Mouse (Mus musculus) kidney, embryonic 15.5 days (tissue): ENCODE data around the gene Lysmd1. TPM values are rescaled to one million over a fixed set of nuclear protein-coding genes. Genes with fewer than 3 reads are reported as not detected.

Experiments
- ATAC-seq: fragments of 200-750 bp; cut with Nextera tagmentation; replicated peaks from 2 replicates; pipeline ENCODE4 v1.8.0; 2017; ENCODE audit warnings: moderate TSS enrichment; ENCODE audit not compliant: low FRiP score
- H3K27ac ChIP-seq: fragments of 300-500 bp; sonication (generic); 2 replicates; pipeline ENCODE4 v1.5.1; 2015; ENCODE audit warnings: mild to moderate bottlenecking, inconsistent platforms
- H3K27me3 ChIP-seq: fragments of 300-500 bp; sonication (generic); 2 replicates; pipeline ENCODE4 v1.6.1; 2015; ENCODE audit warnings: inconsistent platforms
- H3K36me3 ChIP-seq: fragments of 300-500 bp; sonication (generic); 2 replicates; pipeline ENCODE4 v1.6.1; 2015; ENCODE audit warnings: inconsistent platforms
- H3K4me1 ChIP-seq: fragments of 300-500 bp; sonication (generic); 2 replicates; pipeline ENCODE4 v1.6.1; 2015; ENCODE audit warnings: inconsistent platforms
- H3K4me2 ChIP-seq: fragments of 300-500 bp; sonication (generic); 2 replicates; pipeline ENCODE4 v1.6.1; 2015; ENCODE audit warnings: moderate library complexity, mild to moderate bottlenecking, inconsistent platforms
- H3K4me3 ChIP-seq: fragments of 300-500 bp; sonication (generic); replicated peaks from 2 replicates; pipeline ENCODE4 v1.5.1; 2015; ENCODE audit warnings: mild to moderate bottlenecking, inconsistent platforms
- H3K9ac ChIP-seq: fragments of 300-500 bp; sonication (generic); 2 replicates; pipeline ENCODE4 v1.6.1; 2015; ENCODE audit warnings: mild to moderate bottlenecking, inconsistent platforms
- H3K9me3 ChIP-seq: fragments of 300-500 bp; sonication (generic); replicated peaks from 2 replicates; pipeline ENCODE4 v1.6.1; 2016; ENCODE audit warnings: inconsistent platforms
- WGBS: fragments of 180-500 bp; shearing (Covaris S2); methylation state at CpG from one replicate; pipeline ENCODE4 v1.1.7; 2015; ENCODE audit warnings: mixed read lengths; 5-methylcytosine and 5-hydroxymethylcytosine counted together
- polyA plus RNA-seq: library from polyadenylated mRNA; unstranded; fragments of >200 nt; fragmentation: Nextera tagmentation; extraction: Ambion mirVana; gene quantifications from 2 replicates; pipeline ENCODE4 v1.2.1, GENCODE M21; 2015

Gene Lysmd1
- polyA plus RNA-seq, 1 experiment from 2014 or later, result 15.5 TPM

DNA sequence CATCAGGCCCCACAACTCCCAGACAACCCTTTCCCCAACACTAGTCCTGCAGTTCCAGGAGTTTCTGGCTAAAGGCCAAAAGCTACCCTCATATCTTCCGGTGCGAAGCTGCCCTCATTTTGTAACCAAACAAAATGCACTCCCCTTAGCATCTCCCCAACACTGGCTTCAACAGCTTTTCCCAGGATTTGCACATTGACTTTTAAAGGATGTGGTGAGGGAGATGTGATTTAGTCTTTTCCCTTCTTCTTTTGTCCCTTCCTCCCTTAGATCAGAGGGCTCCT is 28.4 kb downstream of the Lysmd1 start:
- H3K27me3 ChIP-seq, result peaks cover 2% of the 10 kb centered on the region; the same call in 1 of the 2 replicates
- no peaks in the 10 kb centered on the region for H3K9me3 ChIP-seq
- H3K4me2 ChIP-seq, result peak overlapping the region; percentile 85
- H3K27ac ChIP-seq, result no peak overlapping the region
- ATAC-seq, result no peak
- peaks cover 17% of the 10 kb centered on the region for H3K36me3 ChIP-seq
- peaks cover 35% of the 10 kb centered on the region for H3K4me1 ChIP-seq
- 50% methylated on average over 2 of the region's 2 CpGs for WGBS
- H3K4me3 ChIP-seq, result no peak overlapping the region; the same call in 1 of the 2 replicates
- H3K9ac ChIP-seq, result no peak overlapping the region

DNA sequence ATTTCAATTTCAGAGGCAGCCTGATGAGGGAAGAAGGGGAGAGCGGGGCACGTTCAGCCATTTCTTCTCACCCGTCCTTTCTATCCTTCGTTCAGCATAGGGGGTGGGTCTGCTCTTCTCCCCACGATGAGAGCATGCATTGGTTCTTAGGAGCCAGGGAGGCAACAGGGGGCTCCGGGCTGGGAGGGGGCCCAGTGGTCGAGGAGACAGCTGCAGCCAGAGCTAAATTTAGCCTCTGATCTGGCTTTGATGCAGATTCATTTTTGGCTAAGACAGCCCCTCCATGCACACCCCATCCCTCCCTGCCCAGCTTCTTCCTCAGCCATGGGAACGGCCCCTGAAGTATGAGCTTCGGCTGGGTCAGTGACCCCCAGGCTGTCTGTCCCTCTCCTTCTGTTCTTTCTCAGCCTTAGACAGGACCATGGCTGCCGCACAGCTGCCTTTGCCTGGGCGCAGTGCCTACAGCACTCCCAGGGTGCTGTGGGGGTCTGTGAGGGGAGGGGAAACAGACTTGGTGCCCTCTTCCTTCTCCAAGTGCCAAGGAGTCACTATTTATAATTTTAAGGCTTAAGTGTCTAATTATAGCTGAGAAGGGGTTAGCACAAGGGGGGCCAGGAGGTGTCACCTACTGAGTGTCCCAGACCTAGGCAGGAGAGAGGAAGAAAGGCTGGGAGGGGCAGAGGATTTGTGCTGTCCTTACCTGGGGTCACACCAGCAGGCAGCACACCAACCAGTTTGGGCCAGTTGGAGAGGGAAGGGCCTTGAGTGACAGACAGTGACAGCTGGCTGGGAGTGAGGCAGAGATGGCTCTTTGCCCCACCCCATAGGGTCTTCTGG is 29.7 kb downstream of the Lysmd1 start:
- H3K9ac ChIP-seq, result no peak overlapping the region
- ATAC-seq, result no peak
- H3K4me2 ChIP-seq, result no peak overlapping the region
- no peak overlapping the region for H3K4me3 ChIP-seq
- H3K9me3 ChIP-seq, result no peaks in the 10 kb centered on the region
- H3K4me1 ChIP-seq, result peaks cover 35% of the 10 kb centered on the region
- peaks cover 2% of the 10 kb centered on the region; the same call in 1 of the 2 replicates for H3K27me3 ChIP-seq
- no peak overlapping the region for H3K27ac ChIP-seq
- WGBS, result 62% methylated on average over 11 of the region's 11 CpGs
- H3K36me3 ChIP-seq, result peaks cover 29% of the 10 kb centered on the region

DNA sequence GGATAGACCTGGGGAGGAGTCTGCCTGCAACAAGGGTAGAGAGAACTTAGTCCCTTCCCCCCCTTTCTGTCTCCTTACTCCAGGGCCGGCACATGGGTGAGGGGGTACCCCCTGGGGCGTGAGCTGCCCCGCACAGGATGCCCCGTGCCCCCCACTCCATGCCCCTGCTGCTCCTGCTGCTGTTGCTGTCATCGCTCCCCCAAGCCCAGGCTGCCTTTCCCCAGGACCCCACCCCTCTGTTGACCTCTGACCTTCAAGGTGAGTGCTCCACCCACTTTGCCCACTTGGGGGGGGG is 30.3 kb downstream of the Lysmd1 start:
- Histone ChIP-seq H3K9me3 (no peaks in the 10 kb centered on the region), H3K4me2 (no peak overlapping the region), H3K9ac (no peak overlapping the region), H3K27ac (no peak overlapping the region), H3K27me3 (no peaks in the 10 kb centered on the region; the same call in 1 of the 2 replicates), H3K36me3 (peaks cover 35% of the 10 kb centered on the region), H3K4me3 (no peak overlapping the region), H3K4me1 (peaks cover 35% of the 10 kb centered on the region)
- WGBS, result 90% methylated on average over 5 of the region's 5 CpGs
- no peak for ATAC-seq

DNA sequence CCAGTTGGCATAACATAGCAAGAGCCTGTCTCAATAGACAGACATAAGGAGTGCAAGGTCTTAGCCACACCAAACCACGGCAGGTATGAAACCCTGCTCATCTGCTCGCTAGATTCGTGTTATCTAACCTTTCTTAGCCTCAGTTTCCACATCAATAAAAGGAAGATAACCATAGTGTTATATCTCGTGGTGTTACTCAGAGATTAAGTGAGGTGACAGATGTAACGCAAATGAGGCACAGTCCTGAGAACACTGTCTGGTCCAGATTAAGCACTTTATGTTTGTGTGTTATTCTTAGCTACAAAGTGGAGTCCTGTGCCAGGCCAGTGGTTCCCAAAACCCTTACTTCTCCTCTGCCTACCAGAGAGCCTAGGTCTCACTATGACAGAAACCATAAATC is 31.0 kb downstream of the Lysmd1 start:
- H3K36me3 ChIP-seq, result peaks cover 40% of the 10 kb centered on the region
- ATAC-seq, result no peak
- no peak overlapping the region for H3K4me2 ChIP-seq
- no peak overlapping the region for H3K4me3 ChIP-seq
- peaks cover 29% of the 10 kb centered on the region for H3K4me1 ChIP-seq
- H3K9ac ChIP-seq, result no peak overlapping the region
- peaks cover under 1% of the 10 kb centered on the region; the same call in 1 of the 2 replicates for H3K27me3 ChIP-seq
- no peaks in the 10 kb centered on the region for H3K9me3 ChIP-seq
- WGBS, result 82% methylated on average over 5 of the region's 5 CpGs
- no peak overlapping the region for H3K27ac ChIP-seq

DNA sequence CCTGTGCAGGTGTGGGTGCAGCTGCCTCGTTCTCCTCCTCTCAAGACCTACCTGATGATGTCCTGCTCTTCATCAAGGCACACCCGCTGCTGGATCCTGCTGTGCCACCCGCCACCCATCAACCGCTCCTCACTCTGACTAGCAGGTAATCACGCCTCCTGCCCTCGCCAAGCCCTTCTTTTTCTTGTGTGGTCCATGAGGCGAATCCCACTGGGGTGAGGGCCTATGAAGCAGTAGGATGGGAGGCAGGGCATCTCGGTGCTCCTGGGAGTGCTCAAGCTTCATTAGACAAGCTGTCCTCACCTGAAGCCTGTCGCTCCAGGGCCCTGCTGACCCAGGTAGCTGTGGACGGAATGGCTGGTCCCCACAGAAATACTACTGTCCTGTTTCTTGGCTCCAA is 36.1 kb downstream of the Lysmd1 start:
- Histone ChIP-seq H3K27ac (no peak overlapping the region), H3K27me3 (peaks cover 43% of the 10 kb centered on the region), H3K9me3 (no peaks in the 10 kb centered on the region), H3K9ac (no peak overlapping the region), H3K4me3 (no peak overlapping the region), H3K36me3 (peaks cover 61% of the 10 kb centered on the region), H3K4me1 (peaks cover 20% of the 10 kb centered on the region), H3K4me2 (no peak overlapping the region)
- 89% methylated on average over 10 of the region's 10 CpGs for WGBS
- ATAC-seq, result no peak

DNA sequence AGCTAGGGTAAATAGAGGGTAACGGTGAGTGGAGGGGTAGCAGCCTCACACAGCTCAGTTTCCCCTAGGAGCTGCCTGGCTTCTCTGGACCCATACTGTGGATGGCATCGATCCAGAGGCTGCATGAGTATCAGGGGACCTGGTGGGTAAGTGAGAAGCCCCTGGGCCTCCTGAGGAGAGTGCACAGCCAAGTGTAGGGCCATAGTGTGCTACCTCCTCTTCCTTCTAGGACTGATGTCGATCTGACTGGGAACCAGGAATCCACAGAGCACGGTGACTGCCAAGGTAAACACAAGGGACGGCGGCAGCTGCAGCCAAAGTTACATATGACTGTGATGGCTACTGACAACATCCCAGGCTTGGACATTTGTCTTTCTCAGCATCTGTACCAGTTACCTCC is 37.2 kb downstream of the Lysmd1 start:
- peaks cover 43% of the 10 kb centered on the region for H3K27me3 ChIP-seq
- peaks cover 54% of the 10 kb centered on the region for H3K36me3 ChIP-seq
- H3K27ac ChIP-seq, result no peak overlapping the region
- no peak overlapping the region for H3K4me2 ChIP-seq
- no peak overlapping the region for H3K4me3 ChIP-seq
- H3K9ac ChIP-seq, result no peak overlapping the region
- H3K9me3 ChIP-seq, result no peaks in the 10 kb centered on the region
- H3K4me1 ChIP-seq, result peaks cover 20% of the 10 kb centered on the region
- no peak for ATAC-seq
- 74% methylated on average over 6 of the region's 6 CpGs for WGBS

DNA sequence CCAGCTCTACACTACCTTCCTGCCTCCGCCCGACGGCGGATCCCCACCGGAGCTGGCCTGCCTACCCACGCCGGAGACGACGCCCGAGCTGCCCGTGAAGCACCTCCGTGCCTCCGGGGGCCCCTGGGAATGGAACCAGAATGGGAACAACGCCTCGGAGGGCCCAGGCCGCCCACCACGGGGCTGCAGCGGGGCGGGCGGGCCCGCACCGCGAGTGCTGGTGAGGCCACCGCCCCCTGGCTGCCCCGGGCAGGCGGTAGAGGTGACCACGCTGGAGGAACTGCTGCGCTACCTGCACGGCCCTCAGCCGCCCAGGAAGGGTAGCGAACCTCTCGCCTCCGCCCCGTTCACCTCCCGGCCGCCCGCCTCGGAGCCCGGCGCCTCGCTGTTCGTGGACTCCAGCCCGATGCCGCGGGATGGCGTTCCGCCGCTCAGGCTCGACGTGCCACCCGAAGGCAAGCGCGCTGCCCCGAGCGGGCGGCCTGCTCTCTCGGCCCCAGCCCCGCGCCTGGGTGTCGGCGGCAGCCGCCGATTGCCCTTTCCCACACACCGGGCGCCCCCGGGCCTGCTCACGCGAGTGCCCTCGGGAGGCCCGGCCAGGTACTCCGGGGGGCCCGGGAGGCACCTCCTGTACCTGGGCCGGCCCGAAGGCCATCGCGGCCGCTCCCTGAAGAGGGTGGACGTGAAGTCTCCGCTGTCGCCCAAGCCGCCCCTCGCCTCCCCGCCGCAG is 38.8 kb downstream of the Lysmd1 start:
- H3K36me3 ChIP-seq, result peaks cover 41% of the 10 kb centered on the region
- 23% methylated on average over 82 of the region's 84 CpGs for WGBS
- H3K27me3 ChIP-seq, result peaks cover 43% of the 10 kb centered on the region
- peak overlapping the region; percentile 80 for H3K4me2 ChIP-seq
- peaks cover 20% of the 10 kb centered on the region for H3K4me1 ChIP-seq
- ATAC-seq, result peak; percentile 37
- H3K27ac ChIP-seq, result no peak overlapping the region
- peak overlapping the region; percentile 42 for H3K4me3 ChIP-seq
- H3K9ac ChIP-seq, result 0 out of 2 replicates have a peak overlapping the region, but pooled peaks have one; percentile 12
- H3K9me3 ChIP-seq, result no peaks in the 10 kb centered on the region

DNA sequence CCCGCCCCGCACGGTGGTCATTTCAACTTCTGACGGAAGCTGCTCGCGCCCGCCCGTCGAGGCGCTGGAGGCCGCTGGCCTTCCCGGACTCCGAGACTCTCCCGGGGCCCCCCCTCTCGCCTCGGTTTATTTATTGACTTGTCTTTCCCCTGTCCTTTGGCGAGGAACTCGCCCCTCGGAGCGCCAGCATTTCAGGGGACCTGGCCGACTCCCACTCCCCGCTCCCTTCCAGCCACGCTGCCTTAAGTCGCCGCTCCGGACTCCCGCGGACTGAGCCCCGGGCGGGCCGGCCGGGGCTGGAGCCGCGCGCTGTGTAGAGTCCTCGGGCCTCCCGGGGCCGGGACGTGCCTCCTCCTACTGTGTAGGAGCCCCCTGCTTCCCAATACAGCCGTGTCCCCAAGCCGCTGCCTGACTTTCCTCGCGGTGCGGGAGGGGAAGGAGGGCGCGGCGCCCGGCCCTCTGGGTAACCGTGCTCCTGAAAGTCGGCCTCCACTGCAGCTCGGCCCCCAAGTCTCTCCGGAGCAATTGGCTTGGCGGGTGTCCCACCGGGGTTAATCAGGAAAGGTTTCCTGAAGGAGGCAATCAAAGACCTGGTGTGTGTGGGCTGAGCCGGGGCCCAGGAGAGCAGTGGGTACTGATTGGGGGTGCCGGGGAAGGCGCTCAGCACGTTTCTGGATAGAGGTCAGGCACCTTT is 39.5 kb downstream of the Lysmd1 start:
- peaks cover 20% of the 10 kb centered on the region for H3K4me1 ChIP-seq
- H3K27ac ChIP-seq, result no peak overlapping the region
- H3K9me3 ChIP-seq, result no peaks in the 10 kb centered on the region
- peaks cover 43% of the 10 kb centered on the region for H3K27me3 ChIP-seq
- peak overlapping the region; percentile 42 for H3K4me3 ChIP-seq
- peak; percentile 68 for ATAC-seq
- 6% methylated on average over 58 of the region's 58 CpGs for WGBS
- peak overlapping the region; percentile 56 for H3K9ac ChIP-seq
- peak overlapping the region; percentile 80 for H3K4me2 ChIP-seq
- H3K36me3 ChIP-seq, result peaks cover 34% of the 10 kb centered on the region

DNA sequence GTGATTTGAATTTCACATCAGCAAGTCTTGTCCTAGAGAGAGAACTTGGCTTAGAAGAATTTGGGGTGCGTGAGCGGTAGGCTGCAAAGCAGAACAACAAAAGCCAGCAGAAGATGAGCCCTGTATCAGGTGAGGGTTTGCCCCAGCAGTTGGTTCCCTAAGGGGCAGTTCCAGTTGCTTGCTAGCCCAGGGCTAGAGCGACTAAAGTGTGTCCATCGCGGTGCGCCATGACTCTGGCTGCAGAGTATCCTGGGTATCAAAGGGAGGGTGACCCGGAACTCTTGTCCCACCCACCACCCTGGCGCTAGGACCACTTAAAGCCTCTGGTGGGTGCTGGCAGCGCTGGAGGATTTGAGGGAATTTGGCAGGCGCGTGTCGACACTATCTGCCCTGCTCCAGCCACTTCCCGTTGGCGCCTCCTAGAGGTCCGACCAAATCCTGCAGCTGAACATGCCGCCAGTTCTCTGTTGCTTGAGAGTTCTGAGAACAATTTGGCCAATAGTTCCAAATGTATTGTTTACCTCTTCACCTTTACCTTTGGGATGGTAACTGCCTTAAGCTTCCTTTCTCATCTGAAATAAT is 40.2 kb downstream of the Lysmd1 start:
- peak; percentile 34; the same call in 1 of the 2 replicates for ATAC-seq

DNA sequence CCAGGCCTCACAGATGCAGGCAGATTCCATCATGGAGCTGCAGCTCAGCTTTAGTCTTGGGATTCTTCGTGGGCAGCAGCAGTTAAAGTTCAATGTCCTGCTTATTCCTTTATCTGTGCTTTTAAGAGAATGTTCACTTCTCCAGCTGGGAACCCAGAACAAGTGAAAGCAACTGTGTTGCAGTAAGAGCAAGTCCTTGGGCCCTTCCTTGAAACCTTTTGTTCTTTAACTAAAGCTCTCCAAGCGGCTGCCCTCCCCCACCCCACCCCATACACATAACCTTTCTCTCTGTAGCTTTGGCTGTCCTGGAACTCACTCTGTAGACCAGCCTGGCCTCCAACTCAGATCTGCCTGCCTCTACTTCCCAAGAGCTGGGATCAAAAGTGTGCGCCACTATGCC is 42.6 kb downstream of the Lysmd1 start:
- Histone ChIP-seq H3K9me3 (no peaks in the 10 kb centered on the region), H3K4me1 (peaks cover 20% of the 10 kb centered on the region), H3K36me3 (peaks cover 4% of the 10 kb centered on the region; the same call in 1 of the 2 replicates), H3K4me2 (no peak overlapping the region), H3K9ac (no peak overlapping the region), H3K27ac (no peak overlapping the region), H3K4me3 (no peak overlapping the region), H3K27me3 (peaks cover 26% of the 10 kb centered on the region)
- 82% methylated on average over 3 of the region's 3 CpGs for WGBS
- ATAC-seq, result no peak

More for the DNA sequence above, 40.2 kb downstream of the Lysmd1 start:
- Histone ChIP-seq H3K36me3 (peaks cover 27% of the 10 kb centered on the region), H3K27me3 (peaks cover 43% of the 10 kb centered on the region), H3K27ac (no peak overlapping the region), H3K4me3 (peak overlapping the region; percentile 42), H3K9ac (0 out of 2 replicates have a peak overlapping the region, but pooled peaks have one; percentile 35), H3K4me1 (peaks cover 20% of the 10 kb centered on the region), H3K9me3 (no peaks in the 10 kb centered on the region), H3K4me2 (peak overlapping the region; percentile 80)
- WGBS, result 2% methylated on average over 16 of the region's 16 CpGs

DNA sequence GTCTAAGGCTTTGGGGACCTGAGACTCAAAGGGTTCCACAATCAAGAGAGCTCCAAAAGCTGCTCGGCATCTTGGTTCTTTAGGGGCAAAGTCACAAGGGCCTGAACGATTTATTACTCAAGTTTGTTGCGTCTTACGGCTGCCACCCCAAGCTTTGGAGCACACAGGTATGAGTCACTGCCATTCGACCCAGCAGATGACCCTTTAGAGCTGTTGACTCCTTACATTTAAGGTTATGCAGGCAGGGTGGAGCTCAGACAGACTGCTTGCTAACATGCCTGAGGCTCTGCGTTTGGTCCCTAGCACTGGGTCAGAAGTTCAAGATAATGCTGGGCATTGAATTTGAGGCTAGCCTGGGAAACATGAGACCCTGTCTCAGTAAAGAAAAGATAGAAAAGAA is 43.7 kb downstream of the Lysmd1 start:
- Histone ChIP-seq H3K36me3 (0 out of 2 replicates have a peak, but pooled peaks cover 5% of the 10 kb centered on the region), H3K4me1 (peaks cover 16% of the 10 kb centered on the region), H3K4me3 (no peak overlapping the region), H3K4me2 (no peak overlapping the region), H3K27me3 (peaks cover 15% of the 10 kb centered on the region), H3K9ac (no peak overlapping the region), H3K9me3 (no peaks in the 10 kb centered on the region), H3K27ac (no peak overlapping the region)
- ATAC-seq, result no peak
- 54% methylated on average over 6 of the region's 6 CpGs for WGBS
